Mouse (Mus musculus) G1E-ER4 (cell line): ENCODE data around the gene Slc9a4. TPM values are rescaled to one million over a fixed set of nuclear protein-coding genes. Genes with fewer than 3 reads are reported as not detected.

Experiments
- GATA1 ChIP-seq: IDR thresholded peaks from one replicate; pipeline ENCODE4 v1.8.0; 2012; ENCODE audit warnings: low read length, inconsistent platforms
- polyA plus RNA-seq: library from polyadenylated mRNA; stranded (reverse); fragments of >175 nt; gene quantifications from 2 replicates; pipeline ENCODE4 v1.2.3, GENCODE M21; 2012

Gene Slc9a4
- polyA plus RNA-seq, 1 experiment = not detected

GRCm38 (mm10) chr1:40626954-40627353 lies 47.1 kb downstream of the Slc9a4 start:
- TF ChIP-seq GATA1 = no peak

DNA sequence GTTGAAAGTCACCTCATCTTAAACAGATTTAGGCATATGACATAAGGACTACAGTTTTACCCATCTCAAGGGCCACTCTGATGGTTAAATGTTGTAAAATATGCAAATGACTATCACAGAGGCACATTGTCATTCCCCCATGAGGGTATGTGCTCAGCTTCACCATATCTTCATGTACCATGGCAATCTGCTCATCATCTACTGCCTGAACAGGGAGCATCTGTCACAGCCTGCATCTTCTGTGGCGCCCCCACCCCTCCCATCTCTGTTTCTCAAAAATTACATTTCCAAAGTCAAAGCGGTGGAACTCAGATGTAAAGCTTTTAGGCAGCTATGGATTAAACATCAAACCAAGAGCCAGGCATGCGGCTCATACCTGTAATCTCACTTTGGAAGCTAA lies 48.6 kb downstream of the Slc9a4 start:
- no peak for TF ChIP-seq GATA1

DNA sequence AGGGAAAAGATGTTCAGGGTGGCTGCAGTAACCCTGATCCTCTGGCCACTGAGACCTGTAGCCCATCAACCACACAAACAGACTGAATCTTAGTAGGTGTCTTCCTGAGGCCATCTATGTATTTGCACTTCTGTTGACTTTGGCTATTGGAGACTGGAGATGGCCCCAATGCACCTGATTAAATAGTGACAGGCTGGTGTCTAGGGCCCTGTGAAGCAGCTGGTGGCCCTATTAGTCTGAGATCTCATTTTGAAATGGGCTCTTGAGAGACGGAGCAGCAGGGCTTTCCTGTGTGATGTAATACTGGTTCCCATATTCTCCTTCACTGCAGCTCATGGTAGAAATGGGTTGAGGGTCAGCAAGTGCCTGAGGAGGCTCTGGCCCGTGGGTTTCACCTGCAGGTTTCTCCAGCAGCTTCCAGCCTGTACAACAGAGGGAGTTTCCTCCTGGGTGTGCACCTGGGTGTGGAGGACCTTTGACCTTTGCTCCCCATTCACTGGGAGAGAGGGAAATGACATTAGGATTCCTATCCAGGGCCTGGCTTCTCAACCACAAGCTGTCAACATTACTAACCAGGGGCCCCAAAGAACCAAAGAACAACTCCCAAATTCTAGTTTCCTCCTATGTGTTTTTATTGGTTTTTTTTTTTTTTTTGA lies 52.7 kb downstream of the Slc9a4 start:
- no peak for TF ChIP-seq GATA1

- no peak for TF ChIP-seq GATA1
Observed at GRCm38 (mm10) chr1:40634608-40635007, 54.7 kb downstream of the Slc9a4 start.

DNA sequence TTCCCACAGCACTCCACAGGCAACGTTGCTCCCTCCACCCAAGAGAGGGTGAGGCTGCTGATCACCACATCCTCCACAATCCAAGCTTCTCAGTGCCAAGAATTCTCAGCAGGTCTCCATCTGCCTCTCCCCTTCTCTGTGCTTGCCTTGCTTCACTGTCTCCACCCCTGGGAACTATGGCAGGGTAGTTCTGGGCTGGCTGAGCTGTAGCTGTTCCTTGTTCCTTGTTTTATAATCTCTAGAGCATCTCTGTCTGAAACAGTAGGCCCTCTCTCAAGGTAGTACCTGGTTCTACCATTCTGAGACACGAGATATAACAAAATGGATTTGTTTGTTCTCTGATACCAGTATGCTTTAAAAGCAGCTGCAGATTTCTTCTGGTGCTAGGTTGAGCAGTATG lies 68.4 kb downstream of the Slc9a4 start:
- TF ChIP-seq GATA1 = no peak

- TF ChIP-seq GATA1 = no peak
Observed at GRCm38 (mm10) chr1:40650803-40651497, 71.1 kb downstream of the Slc9a4 start.

DNA sequence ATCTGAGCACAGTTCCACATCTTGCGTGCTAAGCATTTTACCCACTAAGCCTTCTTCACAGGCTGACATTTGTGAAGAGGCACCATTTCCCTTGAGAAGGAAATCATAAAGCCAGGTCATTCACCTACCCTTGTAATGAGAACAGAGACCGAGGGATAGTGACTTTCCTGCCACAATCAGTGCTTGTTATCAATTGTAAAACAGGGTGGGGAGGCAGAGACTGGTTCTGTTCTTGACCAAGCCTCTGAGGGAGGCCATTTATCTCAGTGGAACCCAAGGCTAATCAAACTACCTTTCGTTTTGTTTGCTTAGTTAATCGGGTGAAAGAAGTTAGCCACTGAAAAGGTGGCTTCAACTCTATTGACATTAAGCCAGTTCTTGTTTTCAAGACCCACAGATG lies 77.2 kb downstream of the Slc9a4 start:
- no peak for TF ChIP-seq GATA1

- no peak for TF ChIP-seq GATA1
Observed at GRCm38 (mm10) chr1:40657978-40658496, 78.2 kb downstream of the Slc9a4 start.

DNA sequence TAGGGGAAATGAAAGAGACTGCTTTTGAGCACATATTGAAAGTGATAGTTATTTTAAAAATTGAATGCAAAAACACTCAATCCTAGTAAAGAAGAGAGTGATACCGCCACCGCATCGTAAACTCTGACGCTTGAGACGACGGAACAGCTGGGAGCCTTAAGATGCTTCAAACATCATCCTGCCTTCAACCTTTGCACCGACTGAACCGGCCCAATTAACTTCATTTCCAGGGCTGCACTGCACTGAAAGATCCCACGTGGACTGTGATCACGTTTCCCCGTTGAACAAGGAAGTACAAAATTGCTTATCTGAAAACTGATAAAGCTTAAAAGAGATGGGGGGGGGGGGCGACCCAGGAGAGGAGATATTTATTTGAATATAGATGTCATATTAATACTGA lies 79.1 kb downstream of the Slc9a4 start:
- TF ChIP-seq GATA1 = no peak

GRCm38 (mm10) chr1:40659496-40659895 lies 79.6 kb downstream of the Slc9a4 start:
- no peak for TF ChIP-seq GATA1

- no peak for TF ChIP-seq GATA1
Observed at GRCm38 (mm10) chr1:40660838-40661237, 81.0 kb downstream of the Slc9a4 start.

- TF ChIP-seq GATA1 = no peak
Observed at GRCm38 (mm10) chr1:40665401-40666370, 85.8 kb downstream of the Slc9a4 start.

DNA sequence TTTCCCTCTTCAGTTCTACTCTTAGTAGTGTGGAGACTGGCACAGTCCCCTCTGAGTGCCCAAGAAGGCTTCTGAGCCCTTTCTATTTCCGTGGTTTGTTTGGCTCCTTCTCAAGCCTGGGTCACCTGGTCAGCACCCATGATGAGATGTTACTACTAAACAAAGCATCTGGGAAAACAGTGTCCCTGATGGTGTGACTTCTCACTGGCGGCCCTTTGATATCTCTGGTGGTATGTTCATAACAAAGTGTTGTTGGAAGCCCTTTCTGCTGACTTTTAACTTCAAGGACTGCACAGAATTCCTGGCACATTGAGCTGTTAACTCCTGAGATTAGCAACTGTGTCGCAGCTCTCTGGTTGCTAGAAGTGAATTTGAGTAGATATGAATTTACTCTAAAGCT lies 90.1 kb downstream of the Slc9a4 start:
- TF ChIP-seq GATA1 = no peak

GRCm38 (mm10) chr1:40671490-40671889 lies 91.6 kb downstream of the Slc9a4 start:
- no peak for TF ChIP-seq GATA1

DNA sequence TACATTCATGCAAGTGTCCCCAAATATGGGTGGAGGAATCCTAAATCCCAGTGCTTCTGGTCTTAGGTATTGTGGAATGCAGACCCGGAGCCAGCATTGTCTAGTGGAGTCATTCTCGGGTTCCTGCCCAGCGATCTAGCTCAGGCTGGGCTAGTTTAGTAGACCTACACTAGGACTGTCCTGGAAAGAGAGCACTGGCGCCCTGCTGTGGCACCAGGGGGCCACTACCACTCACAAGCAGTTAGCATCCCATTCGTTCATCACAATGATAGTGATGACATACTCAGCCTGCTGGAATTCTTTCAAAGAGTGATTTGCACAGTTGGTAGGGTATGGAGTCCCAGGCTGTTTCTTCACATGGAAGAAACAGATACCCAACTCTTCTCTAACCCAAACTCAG lies 97.4 kb downstream of the Slc9a4 start:
- no peak for TF ChIP-seq GATA1

Other genes with a start within 250 kb of the Slc9a4 start
- 2.7 and 3.7 TPM in 2 replicates for gene Il1rl1, start 150.5 kb upstream of the Slc9a4 start, polyA plus RNA-seq
- gene Il18r1, start 114.5 kb upstream of the Slc9a4 start, polyA plus RNA-seq = not detected in 2 replicates
- gene Il18rap, start 64.7 kb upstream of the Slc9a4 start, polyA plus RNA-seq = not detected in 2 replicates
- not detected in 2 replicates for gene Slc9a2, start 100.5 kb downstream of the Slc9a4 start, polyA plus RNA-seq
- gene Mfsd9, start 210.6 kb downstream of the Slc9a4 start, polyA plus RNA-seq = 0.48 and 0.52 TPM in 2 replicates
- gene Tmem182, start 225.5 kb downstream of the Slc9a4 start, polyA plus RNA-seq = not detected in 2 replicates